Mouse (Mus musculus): ENCODE measurements around the gene Cenpx. TPM values are rescaled to one million over a fixed set of nuclear protein-coding genes. Genes with fewer than 3 reads are reported as not detected.
A peak's percentile ranks its signal among the peaks of the same experiment; 100 is the strongest.
"Not testable (repeated sequence)": the region's sequence is repeated elsewhere in the genome, so short reads cannot be mapped to it uniquely, and the experiment has no call there.

Cenpx gene
- polyA plus RNA-seq (2017; shearing (Covaris generic)), result 100 to 1,000 TPM; 152 to 156 TPM

- ATAC-seq, result peak; percentile 99
These were observed at the start of gene Cenpx, which contains the start of gene Lrrc45 for GRCm38 (mm10) chr11:120713580-120714518. Gene Cenpx, minus strand, starts transcription at chr11:120713738. Gene Lrrc45, plus strand, starts transcription at chr11:120713925.

GRCm38 (mm10) chr11:120762672-120763041, 49.1 kb upstream of the Cenpx start, which contains the start of gene Hmga1b:
Gene Hmga1b, plus strand, starts transcription at chr11:120762794.
- ATAC-seq, result not testable (repeated sequence)

GRCm38 (mm10) chr11:120761811-120762671, 48.5 kb upstream of the Cenpx start:
- no peak for ATAC-seq

GRCm38 (mm10) chr11:120760236-120760635, 46.7 kb upstream of the Cenpx start:
- ATAC-seq, result no peak

- ATAC-seq, result no peak
These were observed 38.1 kb upstream of the Cenpx start for GRCm38 (mm10) chr11:120751606-120752005.

GRCm38 (mm10) chr11:120749430-120749829, 35.9 kb upstream of the Cenpx start:
- no peak for ATAC-seq

GRCm38 (mm10) chr11:120747974-120748373, 34.4 kb upstream of the Cenpx start:
- no peak for ATAC-seq

GRCm38 (mm10) chr11:120744121-120744701, 30.7 kb upstream of the Cenpx start:
- no peak for ATAC-seq

GRCm38 (mm10) chr11:120740981-120741380, 27.4 kb upstream of the Cenpx start:
- no peak for ATAC-seq

GRCm38 (mm10) chr11:120736424-120736823, 22.9 kb upstream of the Cenpx start:
- ATAC-seq, result no peak

GRCm38 (mm10) chr11:120733521-120733920, 20.0 kb upstream of the Cenpx start:
- no peak for ATAC-seq

- ATAC-seq, result no peak
These were observed 18.5 kb upstream of the Cenpx start, which contains the start of gene Cbr2 for GRCm38 (mm10) chr11:120731858-120732680. Gene Cbr2, minus strand, starts transcription at chr11:120732114.

GRCm38 (mm10) chr11:120731395-120731794, 17.9 kb upstream of the Cenpx start:
- ATAC-seq, result no peak

GRCm38 (mm10) chr11:120730331-120730870, 16.9 kb upstream of the Cenpx start:
- ATAC-seq, result no peak

GRCm38 (mm10) chr11:120729432-120730050, 16.0 kb upstream of the Cenpx start:
- ATAC-seq, result peak; percentile 33

- no peak for ATAC-seq
These were observed 15.1 kb upstream of the Cenpx start for GRCm38 (mm10) chr11:120728530-120729240.

- no peak for ATAC-seq
These were observed 14.0 kb upstream of the Cenpx start for GRCm38 (mm10) chr11:120727564-120727963.

GRCm38 (mm10) chr11:120727169-120727527, 13.6 kb upstream of the Cenpx start, which contains the start of gene Dcxr:
Gene Dcxr, minus strand, starts transcription at chr11:120727281.
- ATAC-seq, result peak; percentile 93

GRCm38 (mm10) chr11:120726243-120727168, 13.0 kb upstream of the Cenpx start:
- ATAC-seq, result peak; percentile 46

Measured in CD4-positive, CD25-positive, alpha-beta regulatory T cell, adult 4 months (primary cell).